Mouse (Mus musculus) central nervous system, embryonic 11.5 days (tissue): ENCODE results near the gene Olfr1318. TPM values are rescaled to one million over a fixed set of nuclear protein-coding genes. Genes with fewer than 3 reads are reported as not detected.

ENCODE experiments used
- polyA plus RNA-seq: library from polyadenylated mRNA; depleted of rRNA; stranded (reverse); fragments of >200 nt; gene quantifications from 2 replicates; pipeline ENCODE4 v1.2.3, GENCODE M21; 2012; rRNA removed

The Olfr1318 gene
- not detected in 2 replicates for polyA plus RNA-seq

GRCm38 (mm10) chr2:112153898-112154297, at the start of gene Olfr1318:
Gene Olfr1318, plus strand, starts transcription at chr2:112154198.

GRCm38 (mm10) chr2:112115340-112115739, 38.7 kb upstream of the Olfr1318 start, which contains the start of gene Olfr1315-ps1:
Gene Olfr1315-ps1, minus strand, starts transcription at chr2:112115440.

DNA sequence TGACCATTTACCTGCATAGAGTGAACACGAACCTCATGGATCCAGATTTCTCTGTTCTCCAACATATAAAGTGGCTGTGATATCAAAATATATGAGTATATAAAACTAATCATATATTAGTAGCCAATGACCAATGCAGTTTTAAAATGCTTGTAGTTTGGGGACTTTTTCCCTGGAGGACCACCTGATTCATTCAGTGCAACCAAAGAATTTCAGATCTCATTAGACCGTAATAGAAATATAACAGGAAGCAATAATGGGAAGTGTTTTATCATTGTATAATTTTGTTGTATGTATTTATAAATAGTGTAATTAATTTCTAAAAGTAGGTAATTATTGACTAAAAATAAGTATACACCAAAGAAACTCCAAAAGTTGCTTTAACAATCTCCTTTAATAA, 19.1 kb upstream of the Olfr1318 start, which contains the start of gene Olfr1316:
Olfr1316 (minus strand) TSS at position 101 of the 400 bp plus-strand sequence.

GRCm38 (mm10) chr2:112140029-112140428, 14.0 kb upstream of the Olfr1318 start, which contains the start of gene Olfr1317:
Gene Olfr1317, plus strand, starts transcription at chr2:112140329.

Other genes starting within 250 kb of the Olfr1318 start
- not detected in 2 replicates for gene Olfr1306, start 237.9 kb upstream of the Olfr1318 start, polyA plus RNA-seq
- under 0.01 TPM in 1 of 2 replicates, not detected in the other for gene Olfr1307, start 204.8 kb upstream of the Olfr1318 start, polyA plus RNA-seq
- gene Olfr1308, start 189.3 kb upstream of the Olfr1318 start, polyA plus RNA-seq: not detected in 2 replicates
- gene Olfr1309, start 163.9 kb upstream of the Olfr1318 start, polyA plus RNA-seq: not detected in 2 replicates
- not detected in 2 replicates for gene Olfr1310, start 141.5 kb upstream of the Olfr1318 start, polyA plus RNA-seq
- gene Olfr1311, start 129.8 kb upstream of the Olfr1318 start, polyA plus RNA-seq: not detected in 2 replicates
- not detected in 2 replicates for gene Olfr1312, start 104.0 kb upstream of the Olfr1318 start, polyA plus RNA-seq
- gene Olfr1313, start 76.4 kb upstream of the Olfr1318 start, polyA plus RNA-seq: not detected in 2 replicates
- not detected in 2 replicates for gene Olfr1314, start 57.4 kb upstream of the Olfr1318 start, polyA plus RNA-seq
- not detected in 2 replicates for gene Olfr1315-ps1, start 38.8 kb upstream of the Olfr1318 start, polyA plus RNA-seq
- gene Olfr1316, start 19.2 kb upstream of the Olfr1318 start, polyA plus RNA-seq: not detected in 2 replicates
- gene Olfr1317, start 13.9 kb upstream of the Olfr1318 start, polyA plus RNA-seq: not detected in 2 replicates
- 30.2 and 30.4 TPM in 2 replicates for gene Lpcat4, start 85.3 kb downstream of the Olfr1318 start, polyA plus RNA-seq
- not detected in 2 replicates for gene Nutm1, start 105.1 kb downstream of the Olfr1318 start, polyA plus RNA-seq
- gene Nop10, start 107.7 kb downstream of the Olfr1318 start, polyA plus RNA-seq: 48.0 and 121 TPM in 2 replicates
- gene Slc12a6, start 111.6 kb downstream of the Olfr1318 start, polyA plus RNA-seq: 26.2 and 33.4 TPM in 2 replicates
- gene Gm21985, start 112.1 kb downstream of the Olfr1318 start, polyA plus RNA-seq: 0.04 TPM in 1 of 2 replicates, not detected in the other
- 70.2 and 79.5 TPM in 2 replicates for gene Emc4, start 213.8 kb downstream of the Olfr1318 start, polyA plus RNA-seq
- gene Katnbl1, start 225.0 kb downstream of the Olfr1318 start, polyA plus RNA-seq: 11.0 and 24.0 TPM in 2 replicates